Mouse (Mus musculus): ENCODE results near the gene Adcyap1r1. TPM values are rescaled to one million over a fixed set of nuclear protein-coding genes. Genes with fewer than 3 reads are reported as not detected.

Adcyap1r1 gene
- total and polyA plus RNA-seq, 3 experiments: not detected

DNA sequence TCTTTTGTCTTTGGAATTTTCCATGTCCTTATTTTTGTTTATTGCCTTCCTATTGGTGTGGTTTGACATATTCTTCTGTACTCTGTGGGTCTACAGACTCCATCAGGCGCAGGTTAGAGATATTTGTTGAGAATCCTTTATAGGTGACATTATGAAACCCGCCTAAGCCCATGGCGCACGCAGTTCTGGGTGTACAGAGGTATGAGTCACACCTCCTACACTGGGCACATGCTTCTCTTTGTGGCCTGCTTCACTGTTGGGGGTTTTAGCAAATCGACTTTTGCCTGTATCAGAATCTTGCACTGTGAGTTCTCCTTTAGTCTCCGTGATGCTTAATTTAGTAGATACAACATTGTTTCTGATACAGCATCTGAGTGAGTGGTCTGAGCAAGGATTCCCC, 97.4 kb downstream of the Adcyap1r1 start:
- Histone ChIP-seq H3K36me3 (ENCODE audit: control insufficient read depth in 1 of 2, insufficient read depth in 2 of 2, low read length in 2 of 2) (no peaks in the 10 kb centered on the region), H3K27ac (ENCODE audit: control insufficient read depth, low read depth, low read length) (no peak overlapping the region), H3K4me3 (ENCODE audit: control insufficient read depth in 1 of 2, insufficient read depth in 1 of 2, low read depth in 2 of 2, low read length in 2 of 2) (no peak overlapping the region), H3K4me1 (ENCODE audit: control insufficient read depth in 1 of 2, insufficient read depth in 2 of 2, low read length in 2 of 2) (no peaks in the 10 kb centered on the region), H3K27me3 (ENCODE audit: control insufficient read depth in 1 of 2, insufficient read depth in 2 of 2, low read length in 2 of 2) (no peaks in the 10 kb centered on the region), H3K9ac (ENCODE audit: control insufficient read depth, low read depth, low read length, poor library complexity, severe bottlenecking) (no peak overlapping the region), H3K79me2 (ENCODE audit: control insufficient read depth, insufficient read depth, low read length, poor library complexity) (no peaks in the 10 kb centered on the region), H3K9me3 (replicated peaks; ENCODE audit: insufficient read depth, low read length) (no peaks in the 10 kb centered on the region)
- TF ChIP-seq USF1 (IDR thresholded peaks at IDR 0.05; ENCODE audit: low read depth, low read length): no peak
- no peak for TF ChIP-seq ZNF384 (IDR thresholded peaks at IDR 0.05; ENCODE audit: low read depth, low read length)
- no peak for TF ChIP-seq CHD1 (IDR thresholded peaks at IDR 0.05; ENCODE audit: low read depth, low read length)
- no peak for TF ChIP-seq USF2 (IDR thresholded peaks at IDR 0.05; ENCODE audit: borderline replicate concordance in 1 of 2, insufficient read depth in 1 of 2, low read depth in 1 of 2, low read length in 2 of 2)
- TF ChIP-seq KAT2A (conservative IDR thresholded peaks at IDR 0.05; ENCODE audit: low read depth, low read length): no peak
- TF ChIP-seq JUND (IDR thresholded peaks at IDR 0.05; ENCODE audit: low read depth, low read length): no peak
- no peak for TF ChIP-seq NRF1 (IDR thresholded peaks at IDR 0.05; ENCODE audit: insufficient read depth, low read depth, low read length, poor library complexity, severe bottlenecking)
- no peak for TF ChIP-seq CHD2 (IDR thresholded peaks at IDR 0.05; ENCODE audit: low read length)
- no peak for TF ChIP-seq MEF2A (IDR thresholded peaks at IDR 0.05; ENCODE audit: extremely low read depth, insufficient replicate concordance, low read depth, low read length, poor library complexity, severe bottlenecking)
- no peak for TF ChIP-seq EP300 (IDR thresholded peaks at IDR 0.05; ENCODE audit: low read depth in 1 of 2, low read length in 2 of 2)
- no peak for TF ChIP-seq CTCF (IDR thresholded peaks at IDR 0.05 in 2 of 3, conservative IDR thresholded peaks at IDR 0.05 in 1 of 3; ENCODE audit: control insufficient read depth in 1 of 3, insufficient read depth in 1 of 3, low read depth in 2 of 3, low read length in 3 of 3, poor library complexity in 1 of 3, severe bottlenecking in 1 of 3)
- no peak for TF ChIP-seq MYC (IDR thresholded peaks at IDR 0.05; ENCODE audit: low read depth, low read length)
- TF ChIP-seq RCOR1 (IDR thresholded peaks at IDR 0.05; ENCODE audit: low read depth, low read length): no peak
- no peak for TF ChIP-seq ZMIZ1 (IDR thresholded peaks at IDR 0.05; ENCODE audit: low read depth, low read length)
- no peak for TF ChIP-seq TAL1 (IDR thresholded peaks at IDR 0.05; ENCODE audit: low read length)
- no peak for TF ChIP-seq ELF1 (IDR thresholded peaks at IDR 0.05; ENCODE audit: low read depth, low read length)
- no peak for TF ChIP-seq MYB (IDR thresholded peaks at IDR 0.05; ENCODE audit: low read depth, low read length)
- no peak for DNase-seq (ENCODE audit: low read depth, low spot score)

GRCm38 (mm10) chr6:55550926-55551325, 99.1 kb downstream of the Adcyap1r1 start:
- no peak for DNase-seq (ENCODE audit: low read depth, low spot score)
- Histone ChIP-seq H3K36me3 (ENCODE audit: control insufficient read depth in 1 of 2, insufficient read depth in 2 of 2, low read length in 2 of 2) (no peaks in the 10 kb centered on the region), H3K79me2 (ENCODE audit: control insufficient read depth, insufficient read depth, low read length, poor library complexity) (no peaks in the 10 kb centered on the region), H3K4me1 (ENCODE audit: control insufficient read depth in 1 of 2, insufficient read depth in 2 of 2, low read length in 2 of 2) (no peaks in the 10 kb centered on the region), H3K27me3 (ENCODE audit: control insufficient read depth in 1 of 2, insufficient read depth in 2 of 2, low read length in 2 of 2) (no peaks in the 10 kb centered on the region), H3K4me3 (ENCODE audit: control insufficient read depth in 1 of 2, insufficient read depth in 1 of 2, low read depth in 2 of 2, low read length in 2 of 2) (no peak overlapping the region), H3K9ac (ENCODE audit: control insufficient read depth, low read depth, low read length, poor library complexity, severe bottlenecking) (no peak overlapping the region), H3K9me3 (replicated peaks; ENCODE audit: insufficient read depth, low read length) (no peaks in the 10 kb centered on the region), H3K27ac (ENCODE audit: control insufficient read depth, low read depth, low read length) (no peak overlapping the region)
- TF ChIP-seq SMC3 (IDR thresholded peaks at IDR 0.05; ENCODE audit: low read depth, low read length) (no peak), GABPA (IDR thresholded peaks at IDR 0.05; ENCODE audit: low read depth, low read length) (no peak), POLR2AphosphoS2 (IDR thresholded peaks at IDR 0.05; ENCODE audit: low read length) (no peak), MXI1 (IDR thresholded peaks at IDR 0.05; ENCODE audit: low read depth, low read length) (no peak), RCOR1 (IDR thresholded peaks at IDR 0.05; ENCODE audit: low read depth, low read length) (no peak)

Other genes starting within 250 kb of the Adcyap1r1 start
- 0.23 TPM in 1 of 2 replicates, not detected in the other for gene Mindy4, start 248.6 kb upstream of the Adcyap1r1 start, total RNA-seq (2012; rRNA removed)
- gene Mindy4, start 248.6 kb upstream of the Adcyap1r1 start, polyA plus RNA-seq (2012; ENCODE audit: insufficient read depth in 1 of 2, insufficient read length in 2 of 2, low read depth in 1 of 2, low replicate concordance in 2 of 2, missing spikeins in 1 of 2): 1 to 10 TPM in 1 of 2 experiments, not detected in 1; 1.6 TPM
- 17.3 and 57.2 TPM in 2 replicates for gene Aqp1, start 115.5 kb upstream of the Adcyap1r1 start, total RNA-seq (2012; rRNA removed)
- gene Aqp1, start 115.5 kb upstream of the Adcyap1r1 start, polyA plus RNA-seq (2012; ENCODE audit: insufficient read depth in 1 of 2, insufficient read length in 2 of 2, low read depth in 1 of 2, low replicate concordance in 2 of 2, missing spikeins in 1 of 2): 10 to 100 TPM in 1 of 2 experiments, not detected in 1; 95.3 TPM
- gene Ghrhr, start 75.7 kb upstream of the Adcyap1r1 start, total RNA-seq (2012; rRNA removed): not detected in 2 replicates
- gene Ghrhr, start 75.7 kb upstream of the Adcyap1r1 start, polyA plus RNA-seq (2012; ENCODE audit: insufficient read depth in 1 of 2, insufficient read length in 2 of 2, low read depth in 1 of 2, low replicate concordance in 2 of 2, missing spikeins in 1 of 2): not detected
- not detected in 2 replicates for gene Neurod6, start 229.3 kb downstream of the Adcyap1r1 start, total RNA-seq (2012; rRNA removed)
- gene Neurod6, start 229.3 kb downstream of the Adcyap1r1 start, polyA plus RNA-seq (2012; ENCODE audit: insufficient read depth in 1 of 2, insufficient read length in 2 of 2, low read depth in 1 of 2, low replicate concordance in 2 of 2, missing spikeins in 1 of 2): not detected